Mouse (Mus musculus): ENCODE data around the gene Nr4a1.

DNA sequence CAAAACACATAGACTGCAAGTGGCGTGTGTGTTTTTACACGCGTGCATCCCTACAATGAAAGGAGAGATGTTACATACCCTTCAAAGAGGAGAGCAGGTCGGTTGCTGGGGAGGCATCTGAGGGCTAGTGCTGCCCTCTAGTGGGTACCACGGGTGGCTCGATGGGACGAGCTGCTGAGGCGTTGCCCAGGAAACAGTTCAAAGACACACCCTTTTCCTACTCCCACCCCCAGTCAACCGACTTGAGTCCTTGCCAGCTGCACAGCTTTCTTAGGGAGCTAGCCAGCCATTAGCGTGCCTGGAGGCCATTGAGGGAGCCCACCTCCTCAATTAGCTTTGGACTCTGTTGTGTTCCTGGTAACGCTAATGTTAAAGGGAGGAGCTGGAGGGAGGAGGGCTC, 61.8 kb downstream of the Nr4a1 start:
- TF ChIP-seq POLR2A (IDR thresholded peaks at IDR 0.05; ENCODE audit: borderline replicate concordance, control insufficient read depth, low read depth, low read length) (peak; percentile 58; the same call in 1 of the 2 replicates), CTCF (IDR thresholded peaks at IDR 0.05; ENCODE audit: control insufficient read depth, insufficient read depth, low read length) (peak; percentile 97)
